Mouse (Mus musculus): ENCODE data around the gene Phospho2.

The Phospho2 gene

GRCm38 (mm10) chr2:69825898-69826297 lies 36.5 kb downstream of the Phospho2 start:
- peak; percentile 86 for DNase-seq

GRCm38 (mm10) chr2:69826380-69826779 lies 37.0 kb downstream of the Phospho2 start:
- DNase-seq = peak; percentile 94

GRCm38 (mm10) chr2:69828031-69828430 lies 38.6 kb downstream of the Phospho2 start:
- peak; percentile 52 for DNase-seq

GRCm38 (mm10) chr2:69829680-69830079 lies 40.3 kb downstream of the Phospho2 start:
- peak; percentile 12 for DNase-seq

GRCm38 (mm10) chr2:69830116-69830515 lies 40.7 kb downstream of the Phospho2 start:
- peak; percentile 62 for DNase-seq

GRCm38 (mm10) chr2:69837244-69837967 lies 48.0 kb downstream of the Phospho2 start:
- peak; percentile 65 for DNase-seq

GRCm38 (mm10) chr2:69837996-69838395 lies 48.6 kb downstream of the Phospho2 start:
- peak; percentile 66 for DNase-seq

GRCm38 (mm10) chr2:69838707-69839106 lies 49.3 kb downstream of the Phospho2 start:
- DNase-seq = peak; percentile 57

GRCm38 (mm10) chr2:69840261-69840660 lies 50.8 kb downstream of the Phospho2 start:
- peak; percentile 59 for DNase-seq

- no peak for DNase-seq
Measured at GRCm38 (mm10) chr2:69849215-69849614, 59.8 kb downstream of the Phospho2 start.
